Mouse (Mus musculus) erythroblast, embryonic 14.5 days (primary cell): ENCODE results near the gene Plpp7.

Experiments
- GATA1 ChIP-seq: IDR thresholded peaks from 2 replicates; pipeline ENCODE4 v1.6.1; 2012; ENCODE audit warnings: low read length, inconsistent platforms, mixed read lengths
- TAL1 ChIP-seq: IDR thresholded peaks from 3 replicates; pipeline ENCODE4 v1.6.1; 2012; ENCODE audit warnings: low read length, inconsistent platforms, mixed read lengths

GRCm38 (mm10) chr2:32096122-32096420 lies 743 bp downstream of the Plpp7 start:
- TF ChIP-seq GATA1 (no peak), TAL1 (no peak)
